Mouse (Mus musculus) right cerebral cortex, postnatal 14 days (tissue): Measurements from ENCODE around the gene Ankmy2.
A peak's percentile ranks its signal among the peaks of the same experiment; 100 is the strongest.

Experiments used
- DNase-seq: peaks from one replicate; pipeline ENCODE4 v3.0.0; 2022

Gene Ankmy2

DNA sequence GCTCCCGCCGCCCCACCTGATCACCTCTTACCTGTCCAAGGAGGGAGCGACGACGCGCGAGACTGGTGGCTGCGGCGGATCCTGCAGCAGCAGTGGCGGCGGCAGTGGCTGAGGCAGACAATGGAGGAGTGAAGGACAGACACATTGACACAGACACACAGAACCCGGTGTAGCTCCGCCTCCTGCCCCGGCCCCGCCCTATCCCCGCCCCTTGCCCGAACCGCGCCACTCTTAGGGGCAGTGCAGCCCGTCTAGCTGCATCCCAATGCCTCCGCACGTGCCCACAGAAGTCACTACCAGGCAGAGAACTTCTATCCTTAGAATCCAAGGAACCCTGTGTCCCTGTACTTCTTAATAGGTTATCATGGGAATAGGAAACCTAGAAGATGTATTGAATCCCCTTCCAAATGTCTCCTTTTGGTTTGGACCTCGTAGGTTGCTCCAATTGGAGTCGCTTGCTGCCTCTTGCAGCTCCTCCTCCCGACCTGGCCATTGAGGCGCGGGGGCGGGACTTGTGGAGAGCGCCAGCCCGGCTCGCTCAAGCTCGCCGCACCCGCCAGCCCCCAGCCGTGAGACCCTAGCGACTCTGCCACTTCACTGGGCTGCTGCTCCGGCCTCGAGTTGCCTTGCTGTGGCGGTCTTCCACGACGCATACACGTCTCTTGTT, at the start of gene Ankmy2:
Gene Ankmy2, plus strand, starts transcription at position 478 of the 667 bp plus-strand sequence.
- DNase-seq, result peak; percentile 92

DNA sequence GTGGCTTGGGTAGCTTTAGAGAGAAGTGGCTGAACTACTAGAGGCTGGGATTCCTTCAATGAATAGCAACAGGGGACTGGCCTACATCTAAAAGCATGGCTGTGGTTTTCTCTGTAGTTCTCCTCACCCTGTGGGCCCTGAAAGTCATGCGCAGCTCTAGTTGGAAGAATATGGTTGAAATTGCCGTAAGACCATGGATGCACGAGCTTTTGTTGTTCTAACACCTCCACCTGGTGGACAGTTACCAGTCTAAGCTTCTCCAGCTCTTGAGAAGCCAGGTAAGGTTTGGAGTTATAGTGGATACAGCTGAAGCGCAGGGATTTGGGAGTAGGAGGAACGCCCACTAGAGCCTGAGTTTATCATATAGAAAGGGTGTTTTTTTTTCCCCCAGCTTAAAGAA, 48.5 kb upstream of the Ankmy2 start:
- no peak for DNase-seq

- no peak for DNase-seq
Observed at GRCm38 (mm10) chr12:36110457-36110856, 46.5 kb upstream of the Ankmy2 start.

- DNase-seq, result no peak
Observed at GRCm38 (mm10) chr12:36111110-36111509, 45.8 kb upstream of the Ankmy2 start.

GRCm38 (mm10) chr12:36112081-36112480, 44.8 kb upstream of the Ankmy2 start:
- no peak for DNase-seq

DNA sequence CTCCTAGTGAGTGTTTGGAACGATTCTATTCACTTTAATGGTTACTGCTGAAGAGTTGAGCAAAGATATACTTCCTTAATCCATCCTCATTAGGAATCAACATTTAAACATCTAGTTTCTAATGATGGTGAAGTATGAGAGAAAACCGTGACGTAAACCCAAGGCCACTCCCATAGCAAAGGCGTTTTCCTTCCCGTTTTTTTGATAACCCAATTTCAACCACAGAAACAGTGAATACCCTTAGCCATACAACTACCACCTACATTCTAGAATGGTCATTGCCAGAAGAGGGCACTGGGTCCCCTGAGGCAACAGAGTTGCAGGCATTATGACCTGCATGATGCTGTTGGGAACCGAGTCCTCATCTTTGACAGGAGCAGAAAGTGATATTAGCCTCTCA, 39.8 kb upstream of the Ankmy2 start:
- no peak for DNase-seq

GRCm38 (mm10) chr12:36119244-36119643, 37.7 kb upstream of the Ankmy2 start:
- no peak for DNase-seq

DNA sequence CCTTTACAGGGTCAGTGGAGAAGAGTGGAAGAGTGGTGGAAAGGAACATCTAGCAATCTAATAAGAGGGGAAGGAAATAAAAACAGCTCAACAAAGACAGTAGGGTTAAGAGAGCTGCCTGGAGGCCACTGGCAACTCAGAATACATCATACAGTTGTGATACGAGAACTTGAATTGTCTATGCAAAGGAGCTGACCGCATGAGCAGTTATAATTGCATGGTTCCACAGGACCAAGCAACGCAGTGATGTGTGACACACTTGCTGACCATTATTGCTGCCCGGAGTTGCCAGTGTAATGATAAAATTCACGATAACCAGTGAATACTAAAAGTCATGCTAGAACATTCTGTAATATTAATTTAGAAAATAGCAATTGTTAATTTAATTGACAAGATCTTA, 30.9 kb upstream of the Ankmy2 start:
- DNase-seq, result no peak

DNA sequence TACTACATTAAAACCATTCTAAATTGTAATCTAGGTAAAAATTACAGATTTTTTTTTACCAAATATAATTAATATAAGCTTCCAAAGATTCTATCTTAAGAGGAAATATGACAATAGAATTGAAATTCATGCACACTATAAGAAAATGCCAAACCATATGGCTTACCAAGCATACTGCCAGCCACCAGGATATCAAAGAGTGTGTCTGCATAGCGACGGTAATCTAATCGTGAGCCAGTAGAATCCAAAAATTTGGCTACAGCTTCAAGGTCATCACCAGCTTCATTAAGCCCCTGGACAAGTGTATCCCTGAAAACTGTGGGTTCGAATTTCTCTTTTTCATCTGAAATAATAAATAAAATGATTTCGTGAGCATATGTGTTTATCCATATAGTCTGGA, 27.1 kb upstream of the Ankmy2 start:
- no peak for DNase-seq

- DNase-seq, result no peak
Observed at GRCm38 (mm10) chr12:36132254-36132653, 24.7 kb upstream of the Ankmy2 start.

DNA sequence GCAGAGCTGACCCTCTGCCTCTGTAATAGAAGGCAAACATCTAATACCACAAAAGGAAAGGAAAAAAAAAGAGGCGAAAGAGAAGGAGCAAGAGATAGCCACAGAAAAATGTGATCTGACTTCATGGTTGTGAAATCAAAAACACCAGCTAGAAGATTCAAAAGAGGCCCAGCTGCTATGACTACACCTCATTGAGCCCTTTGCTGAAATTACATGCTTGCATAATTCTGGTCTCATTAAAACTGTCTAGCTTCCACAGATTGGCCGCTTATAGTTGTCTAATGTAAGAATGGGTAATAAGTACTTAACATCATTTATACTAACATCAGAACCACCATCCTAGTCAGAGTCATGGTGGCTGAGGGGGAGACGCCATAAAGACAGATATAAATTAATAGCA, 24.2 kb upstream of the Ankmy2 start:
- DNase-seq, result no peak

DNA sequence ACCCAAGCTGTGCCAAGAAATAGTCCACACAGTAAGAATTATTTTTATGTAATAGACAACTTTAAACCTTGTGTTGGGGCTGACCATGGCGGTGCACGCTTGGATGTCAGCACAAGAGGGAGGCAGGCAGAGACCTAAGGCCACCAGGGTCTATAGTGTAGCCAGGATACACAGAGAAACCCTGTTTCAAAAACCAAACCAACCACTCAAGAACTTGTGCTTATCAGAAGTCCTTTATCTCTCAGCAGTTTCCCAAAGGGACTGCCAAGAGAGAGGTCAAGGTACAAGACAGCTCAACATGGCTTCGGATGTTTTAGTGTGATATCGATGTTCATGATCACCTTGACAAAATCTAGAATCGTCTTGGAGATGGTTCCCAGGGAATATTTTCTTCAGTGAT, 23.4 kb upstream of the Ankmy2 start:
- no peak for DNase-seq

- no peak for DNase-seq
Observed at GRCm38 (mm10) chr12:36134111-36134510, 22.8 kb upstream of the Ankmy2 start.

- DNase-seq, result no peak
Observed at GRCm38 (mm10) chr12:36135409-36135808, 21.5 kb upstream of the Ankmy2 start.

- DNase-seq, result no peak
Observed at GRCm38 (mm10) chr12:36136285-36136684, 20.6 kb upstream of the Ankmy2 start.

DNA sequence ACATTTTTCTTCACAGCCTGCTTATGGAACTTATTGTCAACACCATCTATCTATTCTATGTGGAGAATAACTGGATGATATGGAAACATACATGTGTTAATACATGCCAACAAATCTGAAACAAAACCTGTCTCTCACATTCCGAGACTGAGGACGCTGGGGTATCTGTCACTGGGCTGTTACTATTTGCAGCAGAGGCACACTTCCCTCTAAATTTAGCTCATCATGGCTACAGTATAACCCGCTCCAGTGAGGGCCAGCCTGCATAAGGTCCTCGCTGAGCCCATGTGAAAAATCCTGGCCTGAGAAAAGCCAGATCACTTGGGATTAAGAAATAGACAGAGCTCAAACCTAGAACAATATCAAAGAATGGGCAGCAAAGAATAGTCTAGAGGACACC, 19.7 kb upstream of the Ankmy2 start:
- no peak for DNase-seq

DNA sequence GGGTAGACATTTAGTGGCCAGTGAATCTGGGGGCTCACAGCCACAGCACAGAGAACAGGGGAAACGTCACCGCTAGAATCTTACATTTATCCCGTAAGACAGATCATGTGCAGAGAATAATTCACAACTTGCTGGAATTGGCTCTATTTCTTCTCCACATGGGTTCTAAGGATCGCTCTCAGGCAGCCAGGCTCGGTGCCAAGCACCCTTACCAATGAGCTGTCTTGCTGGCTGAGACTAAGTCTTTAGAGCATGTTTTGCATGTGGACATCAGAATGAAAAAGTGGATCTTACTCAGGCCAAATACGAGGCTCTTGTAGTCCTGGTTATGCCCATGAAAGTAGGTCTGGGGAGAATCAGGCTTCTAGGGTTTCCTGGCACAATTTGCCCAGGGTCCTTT, 16.5 kb upstream of the Ankmy2 start:
- peak; percentile 37 for DNase-seq

DNA sequence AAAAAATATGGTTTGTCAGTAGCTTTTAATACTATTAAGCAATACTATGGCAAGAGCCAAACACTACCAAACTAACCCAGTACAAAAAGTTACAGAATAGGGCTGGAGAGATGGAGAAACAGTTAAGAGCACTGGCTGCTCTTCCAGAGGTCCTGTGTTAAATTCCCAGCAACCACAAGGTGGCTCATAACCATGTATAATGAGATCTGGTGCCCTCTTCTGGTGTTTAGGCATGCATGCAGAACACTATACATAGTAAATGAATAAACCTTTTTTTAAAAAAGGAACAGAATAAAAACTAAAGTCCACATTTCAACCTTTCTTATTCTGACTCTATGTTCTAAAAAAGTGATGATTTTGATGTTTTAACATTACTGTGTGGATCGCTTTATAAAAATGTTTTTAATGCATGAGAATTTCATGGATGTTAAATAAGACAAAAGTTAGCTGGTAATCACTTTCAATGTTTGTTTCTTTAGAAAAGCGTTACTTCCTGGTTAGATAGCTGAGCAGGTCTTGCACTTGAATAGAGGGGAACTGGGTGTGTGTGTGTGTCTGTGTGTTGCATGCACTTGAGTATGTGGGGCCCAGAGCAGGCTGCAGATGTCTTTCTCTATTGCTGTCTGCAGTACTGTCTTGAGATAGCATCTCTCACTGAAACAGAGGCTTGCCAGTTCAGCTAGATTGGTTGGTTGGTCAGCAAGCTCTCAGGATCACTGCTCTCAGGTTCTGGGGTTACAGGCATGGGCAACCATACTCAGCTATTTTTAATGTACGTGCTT, 10.5 kb upstream of the Ankmy2 start:
- DNase-seq, result no peak

DNA sequence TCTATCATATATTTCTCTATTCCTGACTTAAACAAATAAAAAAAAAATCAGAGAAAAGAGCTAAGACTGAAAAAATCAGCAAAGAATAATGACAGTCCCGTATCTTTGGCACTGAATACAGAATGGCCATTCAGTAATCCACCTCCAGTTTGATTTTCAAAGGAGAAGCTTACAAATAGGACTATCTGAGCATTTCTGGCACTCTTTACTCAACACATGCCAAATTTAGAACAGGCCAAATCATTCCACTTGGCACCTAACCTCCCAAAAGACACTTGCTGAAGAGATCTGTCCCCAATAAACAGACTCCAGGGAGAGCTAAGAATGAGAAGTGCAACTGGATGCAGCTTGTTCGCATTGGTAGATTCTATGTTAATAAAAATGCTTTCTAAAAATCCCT, 6.6 kb upstream of the Ankmy2 start:
- no peak for DNase-seq

DNA sequence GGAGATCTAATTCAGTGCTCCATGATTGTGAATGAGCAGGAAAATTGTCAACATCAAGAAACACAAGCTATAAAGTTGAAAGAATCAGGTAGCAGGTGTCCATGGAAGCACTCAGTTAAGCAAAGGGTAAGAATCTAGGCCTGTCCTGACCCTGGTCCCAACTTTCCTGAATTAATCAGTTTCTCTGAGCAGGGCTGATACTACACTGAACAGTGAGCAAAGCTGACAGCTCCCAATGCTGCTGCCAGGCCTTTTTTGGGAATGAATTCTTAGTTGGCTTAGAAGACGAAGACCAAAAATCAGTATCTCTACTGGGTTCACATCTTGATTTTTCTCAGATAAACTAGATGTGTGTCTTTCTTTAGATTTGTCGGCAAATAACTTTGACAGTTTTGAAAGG, 6.2 kb upstream of the Ankmy2 start:
- DNase-seq, result no peak

DNA sequence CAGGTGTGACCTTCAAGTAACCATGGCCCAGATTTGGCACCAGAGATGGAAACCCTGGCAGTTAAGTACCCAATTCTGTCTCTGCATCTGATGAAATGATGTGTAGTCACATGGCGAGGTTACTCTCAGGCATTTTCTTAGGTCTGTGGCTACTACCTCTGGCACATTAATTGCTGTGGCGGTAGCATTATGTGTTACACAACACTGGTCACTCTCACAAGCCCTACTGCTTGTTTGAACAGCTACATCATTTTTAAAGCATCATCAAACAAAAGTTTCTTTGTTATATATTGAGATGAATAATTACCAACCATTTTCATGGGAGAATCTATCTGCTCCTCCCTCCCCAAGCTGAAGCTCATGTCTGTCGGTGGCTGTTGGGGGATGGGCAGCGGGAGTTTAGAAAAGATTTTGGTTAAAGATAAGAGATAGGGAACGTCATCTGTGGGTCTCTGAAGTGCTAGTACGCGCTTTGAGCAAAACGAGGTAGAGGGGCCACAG, 1.7 kb upstream of the Ankmy2 start:
- peak; percentile 66 for DNase-seq

GRCm38 (mm10) chr12:36156101-36156636, 745 bp upstream of the Ankmy2 start:
- no peak for DNase-seq

- no peak for DNase-seq
Observed at GRCm38 (mm10) chr12:36157304-36157637, 357 bp downstream of the Ankmy2 start.

DNA sequence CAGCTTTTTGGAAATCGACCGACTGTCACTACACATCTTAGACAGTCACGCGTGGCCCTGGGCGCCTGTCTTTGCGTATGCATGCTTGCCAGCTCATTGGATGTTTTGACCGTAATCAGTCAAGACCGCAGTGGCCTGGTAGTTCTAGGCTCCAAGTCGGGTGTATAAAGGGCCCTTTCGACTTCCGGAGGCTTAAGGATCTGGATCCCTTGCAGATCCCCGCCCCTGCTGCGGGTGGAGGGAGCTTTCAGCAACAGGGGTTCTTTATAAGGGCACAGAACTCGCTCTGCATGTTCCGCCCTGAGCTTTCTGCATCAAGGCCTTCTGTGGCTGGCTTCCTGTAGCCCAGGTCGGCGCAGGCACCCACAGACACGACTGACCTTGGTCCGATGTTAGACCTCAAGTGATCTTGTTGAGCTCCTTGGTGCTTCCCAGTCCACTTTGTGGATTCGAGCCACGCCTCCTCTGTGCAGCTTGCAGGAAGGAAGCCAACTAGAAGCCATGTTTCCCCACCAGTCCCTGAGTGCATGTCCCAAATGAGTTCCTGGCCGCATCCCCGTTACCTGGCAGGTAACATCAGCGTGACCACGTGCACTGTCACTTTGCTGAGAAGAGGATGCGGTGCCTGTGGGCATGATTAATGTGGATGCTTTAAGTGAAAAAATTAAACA, 859 bp downstream of the Ankmy2 start, which contains the start of gene Bzw2:
Gene Bzw2, minus strand, starts transcription at position 443 of the 671 bp plus-strand sequence.
- peak; percentile 53 for DNase-seq
